Mouse (Mus musculus): Measurements from ENCODE around the gene Prkce.

GRCm38 (mm10) chr17:86272961-86273360 lies 105.4 kb downstream of the Prkce start:
- TF ChIP-seq ZNF384 (IDR thresholded peaks at IDR 0.05; ENCODE audit: low read depth, low read length) = no peak
- no peak for TF ChIP-seq ZC3H11A (IDR thresholded peaks at IDR 0.05; ENCODE audit: borderline replicate concordance, low read depth, low read length)
- no peak for TF ChIP-seq MAFK (IDR thresholded peaks at IDR 0.05; ENCODE audit: insufficient read depth, low read depth, low read length)
